Mouse (Mus musculus) thymus, adult 2 months (tissue): Measurements from ENCODE around the gene Ebf1.

Source experiments
- CTCF ChIP-seq: fragments of 200-500 bp; IDR thresholded peaks from 2 replicates; pipeline ENCODE4 v1.5.1; 2012; ENCODE audit warnings: mild to moderate bottlenecking, control low read depth, low read length, moderate library complexity, borderline replicate concordance; ENCODE audit not compliant: control insufficient read depth, poor library complexity, insufficient read depth; ENCODE audit errors: extremely low read depth
- POLR2A ChIP-seq: fragments of 200-500 bp; IDR thresholded peaks from 2 replicates; pipeline ENCODE4 v1.6.1; 2012; ENCODE audit warnings: mild to moderate bottlenecking, low read length, control low read depth, moderate library complexity; ENCODE audit not compliant: control insufficient read depth, poor library complexity, insufficient read depth; ENCODE audit errors: extremely low read depth

- TF ChIP-seq CTCF (no peak), POLR2A (no peak)
Measured at GRCm38 (mm10) chr11:45026012-45026411, 408.9 kb downstream of the Ebf1 start.
